Mouse (Mus musculus): ENCODE results near the gene Arhgap35. TPM values are rescaled to one million over a fixed set of nuclear protein-coding genes. Genes with fewer than 3 reads are reported as not detected.

Gene Arhgap35
- polyA plus RNA-seq, 1 experiment from 2014 or later: 41.5 TPM

DNA sequence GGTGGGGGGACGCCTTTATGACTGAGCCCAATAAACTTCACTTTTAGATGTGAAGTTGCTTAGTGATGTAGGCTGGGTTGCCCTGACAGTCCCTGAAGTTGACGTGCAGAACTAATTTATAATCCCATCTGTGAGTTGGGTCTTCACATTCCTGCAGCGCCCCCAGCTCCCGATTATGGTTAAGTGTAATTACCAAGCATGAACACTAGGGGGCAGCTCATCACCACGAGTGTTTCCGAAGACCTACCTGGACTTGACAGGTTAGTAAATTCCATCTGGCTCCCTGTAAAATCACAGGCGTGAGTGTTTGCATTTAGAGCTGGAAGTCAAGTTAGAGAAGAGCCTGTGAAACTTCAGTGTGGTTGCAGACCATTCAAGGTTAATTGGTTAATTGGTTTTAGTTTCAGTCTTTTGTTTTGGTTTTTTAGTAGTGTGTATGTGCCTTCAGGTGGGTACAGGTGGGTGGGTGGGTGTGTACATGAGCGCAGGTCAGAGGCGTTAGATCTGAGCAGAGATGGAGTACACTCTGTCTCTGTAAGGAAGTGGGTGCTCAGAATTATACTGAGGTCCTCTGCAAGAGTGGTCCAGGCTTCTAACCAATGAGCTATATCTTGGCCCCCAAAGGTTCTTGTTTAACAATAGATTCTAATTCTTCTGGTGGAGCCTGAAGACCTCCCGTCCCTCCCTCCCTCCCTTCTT lies 15.0 kb upstream of the Arhgap35 start:
- H3K27me3 ChIP-seq (ENCODE audit: control insufficient read depth, insufficient read depth, low read length): no peaks in the 10 kb centered on the region
- H3K4me2 ChIP-seq (ENCODE audit: low read length): no peak overlapping the region
- no peak overlapping the region for H3K4me3 ChIP-seq (replicated peaks; ENCODE audit: low read depth, low read length)
- H3K4me1 ChIP-seq (ENCODE audit: control insufficient read depth, insufficient read depth, low read length): no peaks in the 10 kb centered on the region
- peak; percentile 85 for DNase-seq
- H3K36me3 ChIP-seq (ENCODE audit: control insufficient read depth, insufficient read depth, low read length): no peaks in the 10 kb centered on the region
- no peak overlapping the region for H3K9ac ChIP-seq (replicated peaks; ENCODE audit: low read length)
- 0 out of 2 replicates have a peak, but pooled peaks have one; percentile 15 for ATAC-seq (ENCODE audit: low FRiP score, low TSS enrichment)
- 20% methylated on average over 10 of the region's 10 CpGs for WGBS
- H3K9me3 ChIP-seq (ENCODE audit: control insufficient read depth, low read length): no peaks in the 10 kb centered on the region
- H3K27ac ChIP-seq (replicated peaks; ENCODE audit: low read depth, low read length): no peak overlapping the region

DNA sequence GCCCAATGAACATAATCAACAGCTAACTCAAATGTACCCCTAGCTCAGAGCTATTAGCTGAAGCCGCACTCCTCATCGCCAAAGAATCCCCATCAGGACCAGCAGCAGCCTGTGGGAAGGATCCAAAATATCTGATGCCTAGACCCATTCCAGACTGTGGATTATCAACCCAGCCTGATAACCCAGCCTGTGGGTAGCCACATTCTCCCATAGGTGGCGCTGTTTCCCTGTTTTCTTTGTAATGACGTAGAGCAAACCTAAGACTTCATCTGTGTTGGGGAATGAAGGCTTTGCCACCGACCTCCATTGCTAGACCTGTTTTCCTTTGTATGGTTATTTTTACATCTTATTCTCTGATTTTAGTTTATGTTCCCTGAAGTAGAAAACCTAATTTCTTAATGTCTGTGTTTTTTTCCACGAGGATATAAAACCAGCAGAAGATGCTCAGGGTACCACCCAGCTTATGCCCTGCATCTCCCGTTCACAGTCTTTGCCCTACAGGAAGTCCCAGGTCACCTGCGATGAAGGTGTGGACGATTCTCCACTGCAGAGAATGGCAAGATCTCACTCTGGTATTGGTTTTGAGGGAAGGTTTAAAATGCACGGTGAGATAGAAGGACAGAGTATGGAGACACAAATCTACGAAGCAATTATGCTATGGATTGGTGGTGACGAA lies 13.4 kb upstream of the Arhgap35 start:
- H3K27me3 ChIP-seq (ENCODE audit: control insufficient read depth, insufficient read depth, low read length): no peaks in the 10 kb centered on the region
- DNase-seq (peak; percentile 94), ATAC-seq (ENCODE audit: low FRiP score, low TSS enrichment) (peak; percentile 71; the same call in 1 of the 2 replicates)
- no peak overlapping the region for H3K9ac ChIP-seq (replicated peaks; ENCODE audit: low read length)
- no peaks in the 10 kb centered on the region for H3K9me3 ChIP-seq (ENCODE audit: control insufficient read depth, low read length)
- H3K36me3 ChIP-seq (ENCODE audit: control insufficient read depth, insufficient read depth, low read length): no peaks in the 10 kb centered on the region
- 33% methylated on average over 12 of the region's 12 CpGs for WGBS
- H3K27ac ChIP-seq (replicated peaks; ENCODE audit: low read depth, low read length): no peak overlapping the region
- 0 out of 2 replicates have a peak overlapping the region, but pooled peaks have one; percentile 4 for H3K4me2 ChIP-seq (ENCODE audit: low read length)
- no peak overlapping the region for H3K4me3 ChIP-seq (replicated peaks; ENCODE audit: low read depth, low read length)
- H3K4me1 ChIP-seq (ENCODE audit: control insufficient read depth, insufficient read depth, low read length): no peaks in the 10 kb centered on the region

DNA sequence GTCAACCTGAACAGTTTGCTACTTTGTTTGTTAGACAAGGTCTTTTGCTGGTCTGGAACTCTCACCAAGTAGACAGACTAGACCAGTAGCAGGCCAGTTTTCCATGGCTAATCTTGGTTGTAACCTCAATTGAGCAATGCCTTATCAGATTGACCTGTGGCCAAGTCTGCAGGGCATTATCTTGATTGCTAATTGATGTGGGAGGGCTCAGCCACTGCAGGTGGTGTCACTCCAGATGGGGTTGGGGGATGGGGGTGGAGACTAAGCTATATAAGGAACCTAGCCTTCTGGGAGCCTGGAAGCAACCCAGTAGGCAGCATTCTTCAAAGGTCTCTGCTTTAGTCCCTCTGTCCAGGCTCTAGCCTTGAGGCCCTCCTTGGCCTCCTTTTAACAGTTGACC lies 8.9 kb upstream of the Arhgap35 start:
- no peak overlapping the region for H3K27ac ChIP-seq (replicated peaks; ENCODE audit: low read depth, low read length)
- H3K4me1 ChIP-seq (ENCODE audit: control insufficient read depth, insufficient read depth, low read length): no peaks in the 10 kb centered on the region
- no peak overlapping the region for H3K4me2 ChIP-seq (ENCODE audit: low read length)
- no peak overlapping the region for H3K4me3 ChIP-seq (replicated peaks; ENCODE audit: low read depth, low read length)
- no peak for ATAC-seq (ENCODE audit: low FRiP score, low TSS enrichment)
- DNase-seq: no peak
- H3K36me3 ChIP-seq (ENCODE audit: control insufficient read depth, insufficient read depth, low read length): no peaks in the 10 kb centered on the region
- H3K27me3 ChIP-seq (ENCODE audit: control insufficient read depth, insufficient read depth, low read length): no peaks in the 10 kb centered on the region; the same call in 1 of the 2 replicates
- H3K9ac ChIP-seq (replicated peaks; ENCODE audit: low read length): no peak overlapping the region
- H3K9me3 ChIP-seq (ENCODE audit: control insufficient read depth, low read length): no peaks in the 10 kb centered on the region

DNA sequence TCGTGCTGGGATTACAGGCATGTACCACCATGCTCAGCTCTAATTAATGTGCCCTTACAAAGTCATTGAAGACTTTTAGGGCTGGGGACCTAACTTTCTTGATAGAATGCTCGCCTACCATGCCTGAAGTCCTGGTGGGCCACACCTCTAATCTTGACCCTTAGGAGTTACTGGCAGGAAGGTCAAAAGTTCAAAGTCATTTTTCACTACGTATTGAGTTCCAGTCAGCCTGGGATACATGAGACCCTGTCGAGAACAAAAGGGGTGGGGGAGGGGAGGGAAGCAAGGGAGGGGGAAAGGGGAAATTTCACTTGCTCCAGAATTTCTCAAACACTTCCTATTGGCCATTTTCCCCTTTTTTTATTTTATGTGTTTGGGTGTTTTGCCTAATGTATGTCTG lies 8.3 kb upstream of the Arhgap35 start:
- 64% methylated on average over 4 of the region's 4 CpGs for WGBS
- ATAC-seq (ENCODE audit: low FRiP score, low TSS enrichment) (no peak), DNase-seq (no peak)

DNA sequence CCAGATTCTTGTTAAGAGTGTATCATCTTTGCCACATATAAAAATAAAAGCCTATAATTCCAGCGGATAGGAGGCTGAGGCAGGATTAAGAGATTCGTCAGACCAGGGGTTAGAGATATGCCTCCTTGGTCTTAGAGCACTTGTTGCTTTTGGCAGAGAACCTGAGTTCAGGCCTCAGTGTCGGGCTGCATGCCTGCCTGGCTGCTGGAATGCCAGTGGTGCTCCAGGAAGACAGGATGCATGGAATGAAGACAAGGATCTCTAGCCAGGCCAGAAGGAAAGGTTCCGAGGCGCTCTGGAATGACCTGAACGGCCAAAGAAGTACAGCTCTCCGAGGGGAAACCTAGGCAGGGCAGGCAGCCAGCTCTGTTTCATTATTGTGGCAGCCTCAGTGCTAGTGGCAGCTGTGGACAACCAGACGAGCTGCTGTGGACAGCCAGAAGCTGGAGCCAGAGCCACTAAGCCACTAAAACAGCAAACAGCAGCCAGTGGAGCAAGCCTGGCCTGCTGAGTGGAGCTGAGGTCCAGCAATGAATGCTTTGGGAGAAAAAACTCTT lies 6.4 kb upstream of the Arhgap35 start:
- H3K27me3 ChIP-seq (ENCODE audit: control insufficient read depth, insufficient read depth, low read length): no peaks in the 10 kb centered on the region; the same call in 1 of the 2 replicates
- WGBS: 79% methylated on average over 8 of the region's 8 CpGs
- ATAC-seq (ENCODE audit: low FRiP score, low TSS enrichment): no peak

More for the DNA sequence above, 8.3 kb upstream of the Arhgap35 start:
- Histone ChIP-seq H3K4me2 (ENCODE audit: low read length) (no peak overlapping the region), H3K27ac (replicated peaks; ENCODE audit: low read depth, low read length) (no peak overlapping the region), H3K4me1 (ENCODE audit: control insufficient read depth, insufficient read depth, low read length) (no peaks in the 10 kb centered on the region), H3K36me3 (ENCODE audit: control insufficient read depth, insufficient read depth, low read length) (no peaks in the 10 kb centered on the region), H3K9ac (replicated peaks; ENCODE audit: low read length) (no peak overlapping the region), H3K9me3 (ENCODE audit: control insufficient read depth, low read length) (no peaks in the 10 kb centered on the region), H3K4me3 (replicated peaks; ENCODE audit: low read depth, low read length) (no peak overlapping the region), H3K27me3 (ENCODE audit: control insufficient read depth, insufficient read depth, low read length) (no peaks in the 10 kb centered on the region; the same call in 1 of the 2 replicates)

GRCm38 (mm10) chr7:16618661-16619211 lies 3.9 kb upstream of the Arhgap35 start:
- Histone ChIP-seq H3K9ac (replicated peaks; ENCODE audit: low read length) (peak overlapping the region; percentile 37; the same call in 1 of the 2 replicates), H3K4me2 (ENCODE audit: low read length) (peak overlapping the region; percentile 49), H3K9me3 (ENCODE audit: control insufficient read depth, low read length) (no peaks in the 10 kb centered on the region), H3K36me3 (ENCODE audit: control insufficient read depth, insufficient read depth, low read length) (no peaks in the 10 kb centered on the region), H3K4me3 (replicated peaks; ENCODE audit: low read depth, low read length) (peak overlapping the region; percentile 0; the same call in 1 of the 2 replicates), H3K4me1 (ENCODE audit: control insufficient read depth, insufficient read depth, low read length) (no peaks in the 10 kb centered on the region; the same call in 1 of the 2 replicates), H3K27ac (replicated peaks; ENCODE audit: low read depth, low read length) (no peak overlapping the region), H3K27me3 (ENCODE audit: control insufficient read depth, insufficient read depth, low read length) (no peaks in the 10 kb centered on the region; the same call in 1 of the 2 replicates)
- peak; percentile 80 for DNase-seq
- no peak for ATAC-seq (ENCODE audit: low FRiP score, low TSS enrichment)
- WGBS: 2% methylated on average over 30 of the region's 30 CpGs

More for the DNA sequence above, 6.4 kb upstream of the Arhgap35 start:
- H3K4me3 ChIP-seq (replicated peaks; ENCODE audit: low read depth, low read length): no peak overlapping the region
- no peaks in the 10 kb centered on the region for H3K36me3 ChIP-seq (ENCODE audit: control insufficient read depth, insufficient read depth, low read length)
- no peaks in the 10 kb centered on the region for H3K4me1 ChIP-seq (ENCODE audit: control insufficient read depth, insufficient read depth, low read length)
- H3K9me3 ChIP-seq (ENCODE audit: control insufficient read depth, low read length): no peaks in the 10 kb centered on the region
- H3K9ac ChIP-seq (replicated peaks; ENCODE audit: low read length): no peak overlapping the region
- no peak for DNase-seq
- no peak overlapping the region for H3K4me2 ChIP-seq (ENCODE audit: low read length)
- H3K27ac ChIP-seq (replicated peaks; ENCODE audit: low read depth, low read length): no peak overlapping the region

GRCm38 (mm10) chr7:16617045-16617444 lies 2.3 kb upstream of the Arhgap35 start:
- Histone ChIP-seq H3K27me3 (ENCODE audit: control insufficient read depth, insufficient read depth, low read length) (no peaks in the 10 kb centered on the region; the same call in 1 of the 2 replicates), H3K9ac (replicated peaks; ENCODE audit: low read length) (no peak overlapping the region), H3K4me3 (replicated peaks; ENCODE audit: low read depth, low read length) (no peak overlapping the region), H3K4me2 (ENCODE audit: low read length) (no peak overlapping the region), H3K27ac (replicated peaks; ENCODE audit: low read depth, low read length) (no peak overlapping the region), H3K9me3 (ENCODE audit: control insufficient read depth, low read length) (no peaks in the 10 kb centered on the region), H3K36me3 (ENCODE audit: control insufficient read depth, insufficient read depth, low read length) (no peaks in the 10 kb centered on the region), H3K4me1 (ENCODE audit: control insufficient read depth, insufficient read depth, low read length) (peaks cover 15% of the 10 kb centered on the region)
- WGBS: 18% methylated on average over 2 of the region's 2 CpGs
- DNase-seq: peak; percentile 76
- no peak for ATAC-seq (ENCODE audit: low FRiP score, low TSS enrichment)

DNA sequence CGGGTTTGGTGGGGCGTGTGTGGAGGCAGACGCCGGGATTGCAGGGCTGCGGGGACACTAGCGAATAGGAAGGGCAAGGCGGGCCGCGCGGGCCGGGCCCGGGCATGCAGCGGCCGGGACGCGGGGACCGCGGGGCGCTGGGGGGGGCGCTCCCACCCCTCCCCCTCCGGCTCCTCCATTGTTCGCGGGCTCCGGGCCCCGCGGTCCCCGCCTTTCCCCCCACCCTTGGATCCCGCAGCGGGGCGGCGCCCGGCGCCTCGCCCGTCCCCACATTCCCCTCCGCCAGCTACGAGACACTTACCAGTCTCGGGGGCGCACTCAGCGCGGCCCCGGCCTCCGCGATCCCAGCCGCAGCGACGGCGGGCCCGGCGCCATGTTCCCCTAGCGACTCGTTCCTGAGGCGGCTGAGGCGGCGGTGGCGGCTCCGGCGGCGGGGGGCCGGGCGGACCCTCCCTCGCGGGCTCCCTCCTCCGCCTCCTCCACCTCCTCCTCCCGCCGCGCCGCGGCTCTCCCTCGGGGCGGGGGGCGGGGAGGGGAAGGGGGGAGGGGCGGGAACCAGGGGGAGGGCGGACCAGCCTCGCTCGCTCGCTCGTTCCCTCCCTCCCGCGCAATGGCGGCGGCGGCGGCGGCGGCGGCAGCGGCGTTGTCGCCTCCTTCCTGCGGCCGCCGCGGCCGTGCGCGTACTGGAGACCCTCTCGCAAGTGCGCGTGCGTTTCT lies 464 bp downstream of the Arhgap35 start:
- Histone ChIP-seq H3K4me2 (ENCODE audit: low read length) (peak overlapping the region; percentile 96), H3K27ac (replicated peaks; ENCODE audit: low read depth, low read length) (peak overlapping the region; percentile 100), H3K36me3 (ENCODE audit: control insufficient read depth, insufficient read depth, low read length) (no peaks in the 10 kb centered on the region), H3K4me3 (replicated peaks; ENCODE audit: low read depth, low read length) (peak overlapping the region; percentile 94), H3K4me1 (ENCODE audit: control insufficient read depth, insufficient read depth, low read length) (peaks cover 40% of the 10 kb centered on the region), H3K27me3 (ENCODE audit: control insufficient read depth, insufficient read depth, low read length) (no peaks in the 10 kb centered on the region), H3K9me3 (ENCODE audit: control insufficient read depth, low read length) (no peaks in the 10 kb centered on the region), H3K9ac (replicated peaks; ENCODE audit: low read length) (peak overlapping the region; percentile 99)
- peak; percentile 70 for DNase-seq
- WGBS: 3% methylated on average over 68 of the region's 101 CpGs
- ATAC-seq (ENCODE audit: low FRiP score, low TSS enrichment): peak; percentile 47

Data from midbrain, embryonic 14.5 days (tissue).